Mouse (Mus musculus) spleen, postnatal 14 days (tissue): ENCODE data around the gene Itpripl2.

Experiments used
- DNase-seq, 2 experiments: peaks; one replicate each; pipeline ENCODE4 v3.0.0; 2021 to 2022; ENCODE audit warnings: low spot score in 2 of 2

Itpripl2 gene

DNA sequence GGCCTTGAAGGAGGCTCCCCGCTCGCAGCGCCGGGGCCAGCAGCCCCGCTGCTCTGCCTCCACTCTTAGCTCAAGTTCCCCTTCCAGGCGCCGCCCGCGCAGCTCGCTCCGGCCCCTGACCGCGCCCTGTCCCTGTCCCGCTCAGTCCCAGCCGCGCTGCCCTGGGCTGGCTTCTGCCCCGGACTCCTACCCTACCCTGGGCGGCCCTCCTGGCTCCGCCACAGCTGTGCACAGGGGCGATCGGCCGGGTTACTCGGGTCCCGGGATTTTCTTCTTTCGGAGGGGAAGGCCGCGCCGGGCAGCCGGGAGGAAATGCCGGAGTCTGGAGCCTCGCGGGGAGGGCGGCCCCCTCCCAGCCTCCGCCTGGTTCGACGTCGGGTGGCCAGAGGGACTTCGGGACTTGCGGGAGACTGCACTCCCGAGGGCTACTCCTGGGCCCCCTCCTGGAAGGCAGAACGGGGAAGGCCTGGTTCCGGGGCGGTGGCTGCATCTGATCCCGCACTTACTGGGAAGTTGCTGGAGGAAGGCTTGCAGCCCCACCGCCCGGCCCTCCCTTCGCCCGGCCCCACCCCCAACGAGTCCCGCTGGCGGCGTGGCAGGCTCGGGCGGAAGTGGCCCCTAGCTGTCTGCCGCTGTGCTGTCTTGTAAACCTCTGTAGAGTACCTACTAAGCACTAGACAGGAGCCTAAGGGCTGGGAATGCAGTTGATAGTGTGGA lies at the start of gene Itpripl2:
Gene Itpripl2, minus strand, starts transcription at position 545 of the 717 bp plus-strand sequence.
- peak; percentile 24 to 32 for DNase-seq

DNA sequence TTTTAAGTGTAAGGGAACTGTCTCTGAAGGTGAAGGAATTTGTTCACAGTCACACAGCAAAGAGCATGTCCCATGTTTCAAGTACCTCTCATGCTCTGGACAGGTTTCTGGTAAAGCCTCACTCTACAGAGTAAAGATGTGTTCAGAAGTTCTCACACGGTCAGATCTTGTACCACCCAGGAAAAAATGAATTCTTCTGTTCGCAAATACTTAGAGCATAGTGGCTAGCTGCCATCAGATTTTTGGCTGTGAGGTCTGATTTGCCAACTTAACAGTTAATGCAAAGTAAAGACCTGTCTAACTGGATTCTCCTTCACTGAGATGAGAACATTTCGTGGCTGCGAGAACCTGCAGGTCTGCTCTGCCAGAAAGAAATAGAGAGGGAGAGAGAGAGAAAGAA lies 43.3 kb upstream of the Itpripl2 start:
- DNase-seq: no peak

DNA sequence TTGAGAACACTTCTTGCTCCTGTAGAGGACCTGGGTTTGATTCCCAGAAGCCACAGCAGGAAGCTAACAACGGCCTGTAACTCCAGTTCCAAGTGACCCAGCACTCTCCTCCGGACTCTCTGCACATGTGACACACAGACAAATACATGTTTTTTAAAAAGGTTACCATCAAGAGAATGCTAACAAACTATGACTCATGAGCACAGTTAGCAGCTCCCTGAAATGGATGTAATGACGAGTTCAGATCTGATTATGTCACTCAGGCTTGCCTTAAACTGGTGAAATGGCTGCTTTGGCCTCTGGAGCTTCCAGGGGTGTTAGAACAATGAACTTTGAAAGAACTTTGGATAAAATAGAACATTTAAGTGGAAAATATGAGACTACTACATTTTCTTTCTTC lies 42.6 kb upstream of the Itpripl2 start:
- no peak for DNase-seq

DNA sequence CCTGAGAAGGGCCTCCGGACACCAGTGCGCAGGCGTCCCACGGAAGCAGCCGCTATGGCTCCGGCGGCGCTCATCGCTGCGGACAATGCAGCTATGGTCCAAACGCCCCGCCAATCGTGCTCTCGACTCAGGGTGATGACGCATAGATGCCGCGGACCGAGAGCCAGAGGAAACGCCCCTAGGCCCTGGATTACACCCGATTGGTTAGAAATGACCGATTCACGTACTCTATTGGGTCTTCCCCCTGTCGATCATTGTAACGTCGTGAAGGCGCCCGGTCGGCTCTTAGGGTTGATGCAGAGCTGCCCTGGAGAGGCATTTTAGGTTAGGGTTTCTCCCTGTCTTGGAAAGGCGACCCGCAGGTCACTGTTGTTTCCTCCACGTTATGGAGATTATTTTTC lies 41.4 kb upstream of the Itpripl2 start, which contains the start of gene Coq7:
Gene Coq7, minus strand, starts transcription at position 179 of the 401 bp plus-strand sequence.
- DNase-seq: peak; percentile 80 to 87

DNA sequence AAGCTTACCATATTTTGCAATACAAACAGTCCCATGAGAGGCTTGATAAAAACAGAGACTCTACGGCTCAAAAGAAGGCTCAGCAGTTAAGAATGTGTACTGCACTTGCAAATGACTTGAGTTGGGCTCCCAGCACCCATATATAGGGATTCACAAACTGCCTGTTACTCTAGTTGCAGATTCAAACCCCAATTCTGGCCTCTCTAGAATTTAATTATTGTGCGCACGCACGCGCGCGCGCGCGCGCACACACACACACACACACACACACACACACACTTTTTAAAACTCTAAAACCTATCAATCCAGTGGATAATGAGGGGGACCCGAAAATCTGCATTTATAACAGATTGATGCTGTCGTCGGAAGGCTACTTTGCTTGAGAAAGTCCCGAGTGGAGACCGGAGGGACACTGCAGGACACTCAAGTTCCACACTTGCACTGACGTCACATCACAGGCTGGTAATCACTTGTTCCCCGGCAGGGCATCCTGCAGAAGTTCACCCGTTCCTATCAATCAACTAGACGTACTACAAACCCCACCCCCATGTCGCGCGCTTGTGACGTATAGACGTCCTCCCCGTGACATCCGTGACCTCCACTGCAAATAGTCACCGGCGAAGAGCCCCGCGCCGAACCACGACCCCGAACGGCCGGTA lies 40.9 kb upstream of the Itpripl2 start:
- DNase-seq: peak; percentile 90 to 96

DNA sequence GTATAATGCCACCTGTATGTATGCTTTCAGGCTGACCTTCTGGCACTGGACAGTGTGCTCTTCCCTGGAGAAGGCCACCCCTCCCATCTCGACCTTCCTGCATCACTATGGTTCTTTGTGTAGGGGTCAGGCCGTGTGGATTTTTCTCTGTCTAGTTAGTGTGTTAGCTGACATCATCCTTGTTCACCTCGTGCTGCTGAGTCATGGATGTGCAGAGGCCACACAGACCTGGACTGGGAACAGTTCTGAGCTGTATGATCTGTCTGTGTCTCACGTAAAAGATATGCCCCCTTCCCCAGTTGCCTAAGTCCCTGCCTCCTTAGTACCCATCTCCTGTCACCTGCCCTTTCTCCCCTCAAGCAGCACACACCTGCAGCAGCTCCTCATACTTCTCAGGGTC lies 35.2 kb upstream of the Itpripl2 start:
- no peak for DNase-seq

DNA sequence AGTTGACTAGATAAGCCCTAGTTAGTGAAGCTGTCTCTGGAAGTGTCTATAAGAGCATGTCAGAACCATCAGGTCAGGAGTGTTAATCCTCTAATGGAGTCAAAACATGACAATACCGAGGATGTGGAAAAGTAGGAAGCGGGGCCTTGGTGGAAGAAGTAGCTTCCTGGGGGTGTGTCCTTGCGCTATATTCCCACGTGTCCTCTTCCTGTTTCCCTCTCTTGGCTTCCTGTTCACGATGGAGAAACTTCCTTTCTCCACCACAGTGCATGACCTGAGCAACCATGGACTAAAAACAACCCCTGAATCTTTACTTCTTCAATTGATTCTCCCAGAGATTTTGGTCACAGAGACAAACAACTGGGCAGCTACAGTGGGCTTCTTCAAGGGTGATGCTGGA lies 30.3 kb upstream of the Itpripl2 start:
- no peak for DNase-seq

DNA sequence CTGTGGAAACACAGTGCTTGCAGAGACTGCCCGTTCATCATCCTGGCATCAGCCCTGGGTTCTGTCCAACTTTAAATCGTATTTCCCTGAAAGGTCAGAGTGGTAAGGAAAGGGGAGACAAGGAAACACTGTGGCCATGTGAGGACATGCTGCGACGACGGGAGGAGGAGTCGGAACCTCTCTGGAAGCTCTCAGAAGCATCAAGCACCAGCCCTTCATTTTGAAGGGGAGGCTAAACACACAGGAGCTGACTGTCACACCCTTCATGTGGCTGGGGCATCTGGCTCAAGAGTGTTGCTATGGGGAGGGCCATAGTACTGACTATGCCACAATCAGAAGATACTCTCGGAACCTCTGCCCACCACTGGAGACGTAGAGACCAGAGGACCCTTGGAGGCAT lies 27.9 kb upstream of the Itpripl2 start:
- DNase-seq: no peak

DNA sequence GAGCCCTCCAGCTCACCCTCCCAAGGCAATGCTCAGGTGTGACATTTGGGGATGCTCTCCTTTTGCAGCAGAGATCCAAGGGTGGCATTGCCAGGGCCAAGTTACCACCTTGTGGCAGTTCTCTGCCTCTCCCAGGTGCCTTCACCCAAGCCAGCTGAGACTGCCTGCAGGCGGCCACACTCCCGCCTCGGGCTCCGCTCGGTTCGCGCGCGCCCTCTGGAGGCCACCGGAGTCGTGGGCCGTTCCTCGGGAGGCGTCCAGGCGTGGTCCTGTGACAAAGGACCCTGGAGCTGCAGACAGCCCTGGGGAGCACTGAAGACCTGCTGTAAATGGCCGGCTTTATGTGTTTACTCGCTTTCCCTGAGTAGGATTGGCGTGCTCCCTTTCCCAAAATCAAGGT lies 26.9 kb upstream of the Itpripl2 start:
- DNase-seq: peak; percentile 37 to 70

DNA sequence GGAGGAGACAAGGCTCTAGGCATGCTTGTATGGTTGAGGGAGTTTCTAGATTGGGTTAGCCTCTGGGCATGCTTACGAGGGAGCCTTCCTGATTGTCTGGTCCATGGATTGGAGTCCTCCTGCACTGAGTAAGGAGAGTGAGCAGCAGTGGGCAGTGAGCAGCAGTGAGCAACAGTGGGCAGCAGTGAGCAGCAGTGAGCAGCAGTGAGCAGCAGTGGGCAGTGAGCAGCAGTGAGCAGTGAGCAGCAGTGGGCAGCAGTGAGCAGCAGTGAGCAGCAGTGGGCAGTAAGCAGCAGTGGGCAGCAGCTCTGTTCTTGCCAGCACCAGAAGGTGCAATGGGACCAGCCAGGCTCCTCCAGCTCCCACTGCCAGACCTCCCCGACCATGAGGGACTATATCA lies 26.0 kb upstream of the Itpripl2 start:
- DNase-seq: no peak

DNA sequence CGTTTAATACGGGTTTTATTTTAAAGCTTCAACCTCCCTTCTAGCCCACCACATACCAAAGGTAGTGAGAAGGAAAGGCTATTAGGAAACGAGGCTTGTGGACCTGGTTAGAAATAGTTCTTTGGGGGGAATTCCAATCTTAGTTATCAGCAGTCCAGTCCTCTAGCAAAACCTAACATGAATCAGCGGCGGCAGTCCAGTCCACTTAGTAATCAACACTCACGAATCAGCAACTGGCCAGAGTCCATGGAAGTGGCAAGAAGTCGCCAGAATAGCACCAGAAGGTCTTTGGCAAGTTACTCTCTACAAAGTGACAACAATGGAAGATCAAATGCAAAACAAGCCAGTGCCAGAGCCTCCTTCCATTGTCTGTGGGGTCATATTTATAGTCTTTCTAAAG lies 16.8 kb upstream of the Itpripl2 start:
- no peak for DNase-seq

DNA sequence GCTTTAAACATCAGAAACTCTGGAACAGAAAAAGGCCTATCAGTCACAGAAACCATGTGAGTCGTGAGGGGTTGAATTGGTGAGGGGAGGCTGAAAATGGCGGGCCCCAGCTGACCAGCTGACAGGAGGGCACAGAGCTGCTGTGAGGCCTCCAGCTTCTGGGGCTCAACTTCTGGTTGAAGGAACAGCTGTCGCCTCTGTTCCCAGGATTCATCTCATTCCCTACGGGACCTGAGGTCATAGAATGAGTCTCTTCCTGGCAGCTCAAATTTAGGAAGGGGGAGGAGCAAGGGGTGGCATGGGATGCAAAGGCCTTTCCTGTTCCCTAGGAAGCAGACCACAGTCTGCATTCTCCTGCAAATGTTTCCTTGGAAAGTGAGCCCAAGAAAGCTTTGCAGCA lies 12.1 kb upstream of the Itpripl2 start:
- no peak for DNase-seq

DNA sequence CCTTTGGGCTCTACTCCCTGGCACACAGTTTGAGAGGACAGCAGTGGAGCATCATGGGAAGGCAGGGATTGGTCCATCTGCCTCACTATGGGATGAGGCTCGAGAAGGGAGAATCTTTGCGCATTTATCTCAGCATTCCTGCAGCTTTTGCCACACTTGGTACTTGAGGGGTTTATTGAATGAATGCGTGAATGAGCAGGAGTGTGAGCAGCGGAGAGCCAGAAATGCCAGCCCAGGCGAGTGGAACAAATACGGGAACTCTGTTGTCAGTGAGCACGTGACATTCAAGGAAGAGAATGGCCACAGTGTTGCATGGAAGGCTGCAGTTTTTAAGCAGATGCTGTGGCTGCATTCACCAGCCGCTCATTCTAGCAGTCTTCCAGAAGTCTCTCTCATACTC lies 10.6 kb upstream of the Itpripl2 start:
- no peak for DNase-seq

DNA sequence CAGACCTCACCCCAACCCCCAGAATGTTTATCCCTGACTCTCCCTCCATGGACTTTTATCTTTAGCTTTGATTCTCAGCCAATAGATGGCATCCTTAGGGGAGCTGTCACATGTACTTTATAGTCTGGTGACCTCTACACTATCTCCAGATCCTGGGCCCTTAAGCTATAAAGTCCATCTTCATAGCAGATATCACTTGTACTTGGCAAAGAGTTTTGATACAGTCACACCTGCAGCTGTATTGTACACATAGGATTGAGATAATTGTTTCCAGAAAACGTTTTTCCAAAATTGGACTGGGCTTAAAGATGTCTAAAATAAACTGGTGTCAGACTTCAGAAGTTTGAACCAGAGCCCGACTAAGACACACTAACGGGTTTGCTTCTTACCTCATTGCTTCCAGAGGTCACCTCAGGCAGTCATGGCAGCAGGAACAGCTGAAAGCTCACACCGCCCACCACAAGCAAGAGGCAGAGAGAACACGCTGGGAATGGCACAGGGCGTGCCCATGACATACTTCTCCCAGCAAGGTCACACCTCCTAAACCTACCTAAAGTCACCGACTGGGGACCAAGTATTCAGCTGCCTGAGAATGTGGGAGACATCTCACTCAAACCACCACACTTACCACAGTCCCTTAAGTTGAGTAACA lies 8.1 kb upstream of the Itpripl2 start:
- DNase-seq: no peak

DNA sequence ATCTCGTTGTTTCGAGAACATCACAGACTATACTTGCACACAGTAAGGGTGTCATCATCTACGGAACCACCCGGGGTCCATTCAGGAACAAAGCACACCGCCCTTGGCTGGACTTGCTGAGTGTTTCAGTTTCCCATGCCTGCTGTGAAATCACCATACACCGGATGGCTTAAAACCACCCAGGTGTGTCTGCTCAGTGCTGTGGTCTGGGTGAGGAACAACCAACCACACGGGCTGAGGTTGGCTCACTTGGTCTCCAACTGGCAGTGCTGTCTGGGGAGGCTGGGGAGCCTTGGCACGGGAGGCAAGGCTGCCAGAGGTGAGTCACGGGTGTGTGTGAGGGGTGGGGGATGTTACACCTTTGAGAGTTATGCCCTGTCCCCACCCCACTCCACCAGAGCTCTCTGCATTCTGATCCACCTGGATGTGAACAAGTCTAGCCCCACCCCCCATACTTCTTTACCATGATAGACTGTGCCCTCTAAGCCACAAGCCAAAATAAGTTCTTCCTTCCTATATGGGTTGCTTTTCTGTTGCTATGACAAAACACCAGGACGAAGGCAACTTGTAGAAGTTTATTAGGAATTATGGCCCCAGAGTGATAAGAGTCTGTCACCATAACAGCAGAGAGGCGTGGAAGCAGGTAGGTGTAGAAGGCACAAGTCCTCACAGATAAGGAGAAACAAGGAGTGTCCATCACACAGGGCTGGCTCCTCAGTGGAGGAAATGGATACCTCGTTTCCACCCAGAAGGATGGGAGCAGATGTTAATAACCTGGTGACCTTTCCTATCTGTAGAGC lies 7.4 kb upstream of the Itpripl2 start:
- no peak for DNase-seq

DNA sequence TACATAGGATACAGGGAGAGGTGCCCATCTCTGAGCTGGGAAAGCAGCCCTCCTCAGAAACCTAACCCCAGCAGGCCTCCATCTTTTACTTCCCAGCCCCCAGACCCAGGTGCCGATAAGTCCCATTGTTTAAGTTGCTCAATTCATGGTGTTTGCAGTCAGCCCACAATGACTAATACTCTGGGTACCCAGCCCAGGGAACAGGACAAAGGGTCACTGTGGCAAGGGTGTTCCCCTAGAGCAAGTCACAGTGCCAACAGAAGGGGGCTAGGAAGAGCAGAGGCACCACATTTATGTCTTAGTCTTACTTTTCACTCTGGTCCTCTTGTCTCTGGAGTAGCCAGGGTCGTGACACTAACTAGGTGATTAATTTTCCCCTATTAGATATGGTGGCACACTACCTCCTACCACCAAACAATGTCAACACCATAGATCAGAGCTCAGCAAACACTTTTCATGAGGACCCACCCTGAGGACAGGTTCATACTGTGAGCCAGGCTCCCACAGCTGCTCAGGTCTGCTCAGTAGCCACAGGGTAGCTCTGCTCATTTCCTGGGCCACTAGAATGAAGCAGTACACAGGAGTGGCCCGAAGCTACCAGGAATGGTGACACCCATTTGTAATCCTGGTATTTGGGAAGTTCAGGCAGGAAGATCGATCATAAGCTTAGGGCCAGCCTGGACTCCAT lies 3.3 kb upstream of the Itpripl2 start:
- DNase-seq: no peak

DNA sequence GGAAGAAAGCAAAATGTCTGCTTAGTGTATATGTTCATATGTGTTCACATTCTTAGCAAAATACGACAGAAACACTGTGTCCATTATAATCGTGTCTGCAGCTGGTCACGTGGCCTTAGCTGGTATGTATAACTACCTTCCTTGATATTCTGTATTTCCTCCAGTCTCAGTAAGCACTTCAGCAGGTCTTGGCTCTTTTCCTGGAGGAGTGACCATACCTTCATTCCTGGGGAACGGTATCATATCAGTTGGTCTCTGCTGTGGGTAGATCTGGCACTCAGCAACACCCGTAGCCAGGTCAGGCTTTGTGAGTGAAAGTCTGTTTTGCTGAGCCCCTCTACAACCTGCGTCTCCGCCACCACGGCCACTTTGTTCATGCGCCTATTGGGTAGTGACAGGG lies 2.1 kb upstream of the Itpripl2 start:
- no peak for DNase-seq

DNA sequence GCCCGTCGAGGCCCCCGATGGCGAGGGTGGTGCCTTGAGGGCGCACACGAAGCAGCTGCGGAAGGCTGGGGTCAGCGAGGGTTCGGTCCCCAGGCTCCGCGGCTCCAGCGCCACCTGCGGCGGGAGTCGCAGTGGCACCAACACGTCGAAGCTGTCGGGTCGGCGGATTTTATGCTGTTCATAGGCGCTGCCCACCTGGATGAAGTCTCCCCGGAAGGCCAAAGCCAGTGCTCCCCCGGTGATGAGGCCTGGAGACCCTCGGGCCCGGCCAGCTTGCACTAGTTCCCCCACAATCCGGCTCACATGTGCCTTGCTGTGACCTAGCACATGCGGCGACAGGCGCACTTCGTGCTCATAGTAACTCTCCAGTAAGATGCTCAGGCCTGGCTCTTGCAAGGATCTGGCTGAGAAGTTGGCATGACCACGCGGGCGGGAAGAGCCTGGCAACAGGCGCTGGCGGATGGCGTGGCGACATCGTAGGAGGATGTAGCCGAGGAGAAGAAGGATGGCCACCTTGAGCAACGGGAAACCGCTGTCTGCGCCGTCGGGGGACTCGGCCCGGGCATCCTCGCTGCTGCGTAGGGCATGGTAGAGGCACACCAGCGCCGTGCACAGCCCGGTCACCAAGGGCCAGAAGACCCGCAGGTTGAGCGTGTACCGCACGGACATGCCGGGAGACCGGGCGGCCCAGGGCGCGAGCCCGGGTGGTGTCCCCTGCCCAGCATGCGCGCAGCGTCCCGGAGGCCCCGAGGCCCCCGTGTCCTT lies 927 bp downstream of the Itpripl2 start:
- DNase-seq: peak in 1 of 2 experiments; percentile 8

DNA sequence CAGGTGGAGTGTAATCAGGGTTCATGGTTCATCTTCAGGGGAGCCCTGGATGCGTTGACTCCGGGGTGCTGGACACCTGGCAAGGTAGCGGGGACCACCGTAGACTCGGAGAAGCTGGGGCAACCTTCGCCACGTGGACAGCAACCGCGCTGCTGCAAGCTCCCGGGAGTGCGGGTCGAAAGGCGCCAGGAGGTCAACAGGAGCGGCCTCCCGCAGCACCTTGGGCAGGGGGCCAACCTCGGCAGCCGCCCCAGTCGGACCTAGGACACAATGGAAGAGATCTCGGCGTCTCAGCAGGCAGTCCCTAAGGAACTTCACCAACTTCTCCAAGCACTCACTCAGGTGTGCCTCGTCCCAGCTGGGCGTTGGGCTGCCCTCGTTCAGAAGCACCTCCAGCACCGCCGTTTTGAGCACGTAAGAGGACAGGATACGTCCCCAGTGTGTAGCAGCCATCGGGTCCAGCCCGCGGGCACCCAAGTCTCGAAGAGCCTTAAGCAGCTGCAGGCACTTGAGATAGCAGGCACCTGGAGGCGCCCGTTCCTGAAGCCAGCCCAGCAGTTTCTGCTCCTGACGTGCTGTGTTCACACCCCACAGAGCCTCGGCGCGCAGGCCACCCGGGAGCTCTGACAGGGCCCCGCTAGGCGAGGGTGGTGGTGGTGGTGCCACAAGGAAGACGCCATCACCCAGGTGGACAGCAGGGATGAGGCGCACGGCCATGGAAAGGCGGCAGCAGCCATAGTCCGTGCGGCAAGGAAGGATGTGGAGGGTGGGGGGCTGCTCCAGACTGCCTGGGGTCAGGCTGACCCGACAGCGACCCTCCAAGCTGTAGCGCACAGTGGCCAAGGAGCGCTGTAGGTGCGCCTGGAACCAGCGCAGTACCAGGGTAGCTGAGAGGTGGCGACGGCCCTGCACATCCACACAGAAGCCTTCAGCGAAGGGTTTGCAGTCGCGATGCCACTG lies 1.8 kb downstream of the Itpripl2 start:
- no peak for DNase-seq
